Mouse (Mus musculus): ENCODE results near the gene Hist1h2bn.
"Not testable (repeated sequence)": the region's sequence is repeated elsewhere in the genome, so short reads cannot be mapped to it uniquely, and the experiment has no call there.

- not testable (repeated sequence) for TF ChIP-seq CTCF, EP300 (IDR thresholded peaks at IDR 0.05)
Observed at GRCm38 (mm10) chr13:21734906-21735767, 18.8 kb upstream of the Hist1h2bn start, which contains the start of gene Hist1h4j.
